Mouse (Mus musculus): ENCODE measurements around the gene Dusp7. TPM values are rescaled to one million over a fixed set of nuclear protein-coding genes. Genes with fewer than 3 reads are reported as not detected.

Dusp7 gene
- polyA plus RNA-seq (2012) = 15.7 and 17.4 TPM in 2 replicates

DNA sequence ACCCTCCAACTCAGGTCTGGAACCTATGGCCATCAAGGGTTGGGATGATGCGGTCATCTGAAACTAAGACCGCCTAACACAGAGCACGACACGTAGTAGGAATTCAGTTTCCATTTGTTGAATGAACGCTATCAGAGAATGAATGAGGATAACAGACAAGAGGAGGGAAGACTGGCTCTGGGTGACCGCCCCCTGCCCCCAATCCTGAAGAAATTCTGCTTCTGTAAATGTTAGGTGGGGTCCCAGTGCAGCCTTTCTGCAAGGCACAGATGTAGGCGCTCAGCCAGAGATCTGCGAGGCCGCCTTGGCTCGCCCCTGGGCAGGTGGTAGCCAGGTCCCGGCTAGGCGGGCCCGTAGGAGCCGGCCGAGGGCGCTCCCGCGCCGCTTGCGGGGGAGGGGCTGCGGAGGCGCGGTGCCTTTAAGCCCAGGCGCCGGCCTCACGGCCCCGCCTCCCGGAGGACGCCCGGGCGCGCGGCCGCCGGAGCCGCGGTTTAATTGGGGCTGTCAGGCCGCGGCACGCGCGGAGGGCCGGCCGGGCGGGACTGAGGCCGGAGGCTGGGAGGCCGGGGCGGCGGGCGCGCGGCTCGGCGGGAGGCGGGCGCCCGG lies at the start of gene Dusp7:
TSS of gene Dusp7 (plus strand) at position 521 of the 606 bp plus-strand sequence.
- TF ChIP-seq GATA1 (IDR thresholded peaks at IDR 0.05; ENCODE audit: low read length) = no peak

GRCm38 (mm10) chr9:106319095-106319494 lies 49.3 kb upstream of the Dusp7 start:
- no peak for TF ChIP-seq GATA1 (IDR thresholded peaks at IDR 0.05; ENCODE audit: low read length)

DNA sequence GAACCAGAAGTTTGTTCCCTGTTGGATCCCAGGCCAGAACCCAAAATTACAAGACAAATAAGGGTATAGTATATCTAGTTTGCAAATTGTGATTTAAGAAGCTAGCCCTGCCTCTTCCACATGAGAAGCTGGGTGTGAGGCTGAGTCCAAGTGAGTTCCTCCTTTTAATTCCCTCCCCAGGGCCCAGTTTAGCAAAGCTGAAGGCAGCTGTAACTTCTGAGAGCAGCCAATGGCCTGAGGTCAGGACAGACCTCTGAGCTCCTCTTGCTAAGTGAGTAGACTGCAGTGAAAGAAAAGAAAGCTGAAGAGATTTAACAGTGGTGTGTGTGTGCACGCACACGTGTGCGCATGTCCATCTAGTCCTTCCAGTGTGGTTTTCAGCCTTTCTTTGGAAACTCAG lies 45.9 kb upstream of the Dusp7 start:
- no peak for TF ChIP-seq GATA1 (IDR thresholded peaks at IDR 0.05; ENCODE audit: low read length)

DNA sequence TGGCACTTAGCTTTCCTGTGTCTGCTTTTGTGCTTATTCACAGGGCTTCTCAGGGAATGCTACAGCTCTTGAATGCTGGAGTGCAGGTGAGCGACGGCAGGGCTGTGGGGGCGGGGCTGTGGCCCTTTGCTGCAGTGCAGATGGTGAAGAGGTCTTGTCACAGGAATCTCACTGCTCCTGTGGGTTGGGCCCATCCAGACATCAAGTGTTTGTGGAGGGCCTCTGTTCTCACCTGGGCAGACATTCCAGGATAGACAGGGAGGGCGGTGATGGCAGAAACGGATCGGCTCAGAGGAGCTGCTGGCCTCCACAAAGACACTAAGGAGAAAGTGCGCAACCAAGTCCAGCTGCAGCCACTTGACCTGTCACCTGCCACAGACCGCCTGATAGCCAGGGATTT lies 42.2 kb upstream of the Dusp7 start:
- TF ChIP-seq GATA1 (IDR thresholded peaks at IDR 0.05; ENCODE audit: low read length) = no peak

DNA sequence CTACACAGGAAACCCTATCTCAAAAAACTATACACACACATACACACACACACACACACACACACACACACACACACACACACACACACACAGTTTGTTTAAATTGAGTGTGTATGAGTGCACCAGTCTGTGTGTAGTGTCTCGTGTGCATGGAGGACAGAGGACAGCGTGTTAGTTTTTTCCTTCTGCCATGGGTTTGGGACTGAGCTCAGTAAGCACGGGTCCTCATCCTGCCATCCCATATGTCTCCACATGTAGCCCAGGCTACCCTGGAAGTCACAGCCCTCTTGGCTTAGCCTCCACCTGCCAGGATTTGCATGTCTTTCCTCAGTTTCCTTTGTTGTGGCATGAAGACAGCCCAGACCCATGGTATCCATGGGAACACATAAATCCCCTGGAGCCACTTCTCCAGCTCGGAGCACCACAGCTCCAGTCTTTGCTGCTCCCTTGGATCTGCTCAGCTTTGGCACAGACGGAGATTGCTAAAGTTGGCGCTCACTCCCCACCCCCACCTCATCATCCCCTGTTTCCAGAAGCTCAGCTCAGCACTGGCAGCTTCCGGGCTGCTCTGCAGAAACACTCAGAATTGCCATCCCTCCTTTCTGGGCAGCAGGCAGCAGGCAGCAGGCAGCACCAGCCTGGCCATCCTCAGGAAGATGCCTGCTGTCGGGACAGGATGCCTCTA lies 41.2 kb upstream of the Dusp7 start:
- no peak for TF ChIP-seq GATA1 (IDR thresholded peaks at IDR 0.05; ENCODE audit: low read length)

- TF ChIP-seq GATA1 (IDR thresholded peaks at IDR 0.05; ENCODE audit: low read length) = no peak
These were observed 40.3 kb upstream of the Dusp7 start for GRCm38 (mm10) chr9:106328068-106328610.

DNA sequence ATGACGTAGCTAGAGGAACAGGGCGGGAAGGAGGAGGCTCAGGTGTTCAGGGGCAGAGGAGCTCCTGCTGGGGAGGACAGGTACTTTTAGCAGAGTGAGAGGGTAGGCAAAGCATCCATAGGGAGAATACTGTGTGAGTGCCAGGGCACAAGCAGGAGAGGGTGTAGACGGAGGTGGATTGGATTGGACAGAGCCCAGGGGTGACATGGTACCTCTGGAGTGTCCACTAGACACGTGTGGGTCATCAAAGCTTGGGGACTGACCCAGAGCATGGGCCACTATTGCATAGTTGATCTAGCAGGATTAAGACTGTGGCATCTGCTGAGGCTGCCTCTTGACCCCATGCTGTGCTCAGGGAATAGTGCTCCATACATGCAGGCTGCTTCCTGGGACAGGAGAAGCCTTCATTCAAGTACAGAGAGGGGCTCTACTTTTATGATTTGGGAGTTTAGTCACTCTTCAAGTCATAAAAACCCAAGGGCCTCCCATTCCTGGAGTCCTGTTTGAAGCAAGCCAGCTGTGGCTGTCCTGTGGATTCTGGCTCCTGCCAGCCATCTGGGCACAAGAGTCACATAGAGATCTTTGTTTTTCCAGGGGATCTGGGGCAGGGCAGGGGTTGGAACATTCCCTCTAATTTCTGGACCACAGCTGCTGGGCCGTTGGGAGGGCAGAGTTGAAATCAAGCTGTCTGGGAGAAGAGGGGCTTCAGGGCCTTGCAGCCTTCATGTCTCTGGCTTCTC lies 39.5 kb upstream of the Dusp7 start:
- TF ChIP-seq GATA1 (IDR thresholded peaks at IDR 0.05; ENCODE audit: low read length) = no peak

- TF ChIP-seq GATA1 (IDR thresholded peaks at IDR 0.05; ENCODE audit: low read length) = no peak
These were observed 35.7 kb upstream of the Dusp7 start for GRCm38 (mm10) chr9:106332746-106333145.

DNA sequence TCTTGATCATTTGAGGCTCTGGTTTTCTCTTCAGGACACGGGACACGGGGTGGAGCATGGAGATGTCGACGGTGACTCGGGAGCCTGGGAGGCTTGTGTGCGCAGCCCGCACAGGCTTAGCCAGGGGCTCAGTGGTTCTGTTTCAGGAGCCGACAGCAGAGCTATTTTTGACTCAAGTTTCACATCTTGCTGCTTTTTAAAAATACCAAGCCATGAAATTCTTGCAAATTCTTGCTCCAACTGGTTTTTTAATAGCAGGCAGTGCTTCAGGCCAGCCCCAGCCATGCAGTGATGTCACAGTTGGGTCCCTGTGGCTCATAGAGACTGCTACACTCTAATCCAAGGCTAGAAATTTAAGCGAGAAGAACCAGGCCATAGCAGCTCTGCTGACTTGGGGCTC lies 30.8 kb upstream of the Dusp7 start:
- TF ChIP-seq GATA1 (IDR thresholded peaks at IDR 0.05; ENCODE audit: low read length) = no peak

DNA sequence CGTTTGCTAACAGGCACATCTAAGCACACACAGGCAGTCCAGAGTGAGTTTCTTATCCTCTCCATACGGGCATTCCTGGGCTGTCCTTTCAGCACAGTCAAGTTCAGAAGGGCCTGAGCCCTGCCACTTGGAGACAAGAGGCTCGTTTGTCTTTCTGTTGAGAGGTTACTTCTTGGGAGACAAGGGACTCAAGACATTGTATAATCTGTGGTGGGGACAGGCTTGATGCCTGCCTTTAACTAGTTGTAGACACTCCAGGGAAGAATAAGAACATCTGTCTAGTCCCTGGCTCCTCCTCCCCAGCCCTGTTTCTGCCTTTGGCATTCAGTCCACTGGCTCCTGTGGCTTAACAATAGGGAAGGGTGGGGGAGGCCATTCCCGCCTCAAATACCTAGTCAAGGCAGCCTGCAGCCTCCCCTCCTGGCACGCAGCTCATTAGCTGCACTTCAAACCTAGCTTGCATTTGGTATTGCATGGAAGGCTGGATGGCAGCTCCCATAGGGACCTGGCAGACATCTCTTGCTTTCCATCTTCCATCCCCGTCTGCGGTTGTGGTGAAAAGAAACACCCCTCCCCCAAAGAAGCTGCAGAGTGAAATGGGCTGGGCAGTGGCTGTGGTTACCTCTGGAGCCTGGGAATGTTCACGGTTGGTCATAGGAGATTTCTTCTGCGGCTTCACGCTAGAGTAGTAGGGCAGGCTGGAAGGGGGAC lies 29.8 kb upstream of the Dusp7 start:
- no peak for TF ChIP-seq GATA1 (IDR thresholded peaks at IDR 0.05; ENCODE audit: low read length)

GRCm38 (mm10) chr9:106339173-106339558 lies 29.3 kb upstream of the Dusp7 start:
- TF ChIP-seq GATA1 (IDR thresholded peaks at IDR 0.05; ENCODE audit: low read length) = no peak

DNA sequence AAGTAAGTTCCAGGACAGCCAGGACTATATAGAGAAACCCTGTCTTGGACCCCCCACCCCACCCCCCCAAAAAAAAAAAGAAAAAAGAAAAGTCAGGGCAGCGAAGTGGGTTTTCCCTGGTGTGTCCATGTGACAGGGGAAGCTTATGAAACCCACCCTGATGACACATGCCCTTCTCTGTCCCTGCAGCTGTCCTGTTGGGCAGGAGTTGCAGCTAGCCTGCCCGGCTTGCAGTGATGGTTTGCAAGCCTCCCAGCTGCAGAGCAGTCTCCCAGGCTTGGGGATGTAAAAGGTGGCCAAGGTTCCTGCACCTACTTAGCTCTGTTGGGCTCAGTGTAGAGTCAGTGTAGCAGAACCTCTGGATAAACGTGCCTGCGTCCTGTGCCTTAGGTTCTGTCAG lies 28.7 kb upstream of the Dusp7 start:
- no peak for TF ChIP-seq GATA1 (IDR thresholded peaks at IDR 0.05; ENCODE audit: low read length)

- TF ChIP-seq GATA1 (IDR thresholded peaks at IDR 0.05; ENCODE audit: low read length) = no peak
These were observed 27.7 kb upstream of the Dusp7 start for GRCm38 (mm10) chr9:106340501-106341312.

GRCm38 (mm10) chr9:106341313-106341686 lies 27.1 kb upstream of the Dusp7 start:
- no peak for TF ChIP-seq GATA1 (IDR thresholded peaks at IDR 0.05; ENCODE audit: low read length)

GRCm38 (mm10) chr9:106342573-106342972 lies 25.9 kb upstream of the Dusp7 start:
- TF ChIP-seq GATA1 (IDR thresholded peaks at IDR 0.05; ENCODE audit: low read length) = no peak
